In the genomic region with DNA sequence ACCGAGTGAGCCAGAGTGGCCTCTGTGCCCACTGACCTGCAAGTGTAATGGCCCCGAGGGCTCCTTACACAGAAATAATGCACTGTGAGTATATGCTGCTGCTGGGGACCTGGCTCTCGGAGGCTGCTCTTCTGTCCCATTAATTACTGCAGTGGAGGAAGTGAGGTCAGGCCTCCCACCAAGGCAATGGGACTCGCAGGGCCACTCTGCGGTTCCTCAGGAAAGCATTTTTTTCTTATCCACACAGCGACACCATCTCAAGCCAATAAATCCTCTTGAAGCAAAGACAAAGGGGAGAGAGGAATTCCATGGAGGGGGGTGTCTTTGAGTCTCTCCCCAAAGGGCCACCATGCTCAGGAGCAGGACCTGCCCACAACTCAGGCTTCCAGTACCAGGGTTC, we compare ENCODE assay signal across 27 mouse cellular contexts.
A peak's percentile ranks its signal among the peaks of the same experiment; 100 is the strongest.
DNase-seq lines count a peak whose midpoint lies in the region; ATAC-seq and TF ChIP-seq lines count a peak whose summit lies in the region.
"Had no signal": no experiment of that assay in that cellular context is flagged by ENCODE, and none has a peak within 500 bp of the region (broad histone marks: within the 10 kb centered on the region; RNA-seq: fewer than 3 reads in every experiment).

No protein-coding gene starts in this region.

- no peaks in the 10 kb centered on the region for H3K27me3 ChIP-seq in forebrain, embryonic 11.5 days (ENCODE audit: control insufficient read depth, insufficient read depth, low read length)
- no peaks in the 10 kb centered on the region for H3K27me3 ChIP-seq in forebrain, embryonic 12.5 days
- H3K27me3 ChIP-seq in kidney, postnatal 0 days (ENCODE audit: insufficient read depth, low read length), result no peaks in the 10 kb centered on the region
- no peaks in the 10 kb centered on the region for H3K27me3 ChIP-seq in stomach, embryonic 16.5 days (ENCODE audit: control insufficient read depth, insufficient read depth, low read length)
- no peaks in the 10 kb centered on the region for H3K27me3 ChIP-seq in stomach, postnatal 0 days (ENCODE audit: control insufficient read depth, insufficient read depth, low read length)
- H3K27me3 ChIP-seq: forebrain, embryonic 15.5 days; hindbrain, embryonic 15.5 days; Patski had no signal

- H3K9ac ChIP-seq in forebrain, embryonic 11.5 days (ENCODE audit: low read length), result no peak overlapping the region
- H3K9ac ChIP-seq in forebrain, embryonic 12.5 days, result no peak overlapping the region
- no peak overlapping the region for H3K9ac ChIP-seq in kidney, postnatal 0 days (ENCODE audit: low read depth, low read length)
- peak overlapping the region; percentile 21; the same call in 1 of the 2 replicates for H3K9ac ChIP-seq in stomach, embryonic 16.5 days (ENCODE audit: low read length)
- no peak overlapping the region for H3K9ac ChIP-seq in stomach, postnatal 0 days (ENCODE audit: low read length)
- H3K9ac ChIP-seq: forebrain, embryonic 15.5 days; heart, embryonic 13.5 days; hindbrain, embryonic 15.5 days; liver, embryonic 14.5 days had no signal

- no peak overlapping the region for H3K27ac ChIP-seq in forebrain, embryonic 11.5 days (ENCODE audit: low read depth, low read length)
- H3K27ac ChIP-seq in forebrain, embryonic 12.5 days, result no peak overlapping the region
- H3K27ac ChIP-seq in kidney, postnatal 0 days, result no peak overlapping the region
- H3K27ac ChIP-seq in stomach, embryonic 16.5 days (ENCODE audit: low read length), result no peak overlapping the region
- H3K27ac ChIP-seq in stomach, postnatal 0 days (replicated peaks), result no peak overlapping the region
- H3K27ac ChIP-seq: forebrain, embryonic 15.5 days; heart, embryonic 13.5 days; hindbrain, embryonic 10.5 days; hindbrain, embryonic 15.5 days; liver, embryonic 14.5 days; macrophage had no signal

- H3K4me3 ChIP-seq in forebrain, embryonic 11.5 days (ENCODE audit: low read depth, low read length), result no peak overlapping the region
- H3K4me3 ChIP-seq in forebrain, embryonic 12.5 days (replicated peaks), result no peak overlapping the region
- H3K4me3 ChIP-seq in kidney, postnatal 0 days (replicated peaks; ENCODE audit: low read depth, low read length), result no peak overlapping the region
- H3K4me3 ChIP-seq in stomach, embryonic 16.5 days (replicated peaks; ENCODE audit: low read length), result no peak overlapping the region
- no peak overlapping the region for H3K4me3 ChIP-seq in stomach, postnatal 0 days (ENCODE audit: low read depth, low read length)
- H3K4me3 ChIP-seq: forebrain, embryonic 15.5 days; heart, embryonic 13.5 days; hindbrain, embryonic 10.5 days; hindbrain, embryonic 15.5 days had no signal

- 64% methylated on average over 6 of the region's 6 CpGs for whole genome bisulfite sequencing in forebrain, embryonic 11.5 days
- 65% methylated on average over 6 of the region's 6 CpGs for WGBS in forebrain, embryonic 12.5 days
- 9% methylated on average over 6 of the region's 6 CpGs for WGBS in kidney, postnatal 0 days
- WGBS in stomach, embryonic 16.5 days, result 39% methylated on average over 6 of the region's 6 CpGs
- WGBS in stomach, postnatal 0 days, result 55% methylated on average over 6 of the region's 6 CpGs

- no peak for TF ChIP-seq EP300 in stomach, postnatal 0 days (optimal IDR thresholded peaks at IDR 0.05)

- no peaks in the 10 kb centered on the region for H3K36me3 ChIP-seq in forebrain, embryonic 11.5 days (ENCODE audit: control insufficient read depth, insufficient read depth, low read length)
- H3K36me3 ChIP-seq in forebrain, embryonic 12.5 days (replicated peaks), result no peaks in the 10 kb centered on the region
- H3K36me3 ChIP-seq in kidney, postnatal 0 days (ENCODE audit: insufficient read depth, low read length), result no peaks in the 10 kb centered on the region
- H3K36me3 ChIP-seq in stomach, embryonic 16.5 days (ENCODE audit: control insufficient read depth, insufficient read depth, low read length), result no peaks in the 10 kb centered on the region
- no peaks in the 10 kb centered on the region for H3K36me3 ChIP-seq in stomach, postnatal 0 days (ENCODE audit: control insufficient read depth, insufficient read depth, low read length)
- H3K36me3 ChIP-seq: forebrain, embryonic 15.5 days; heart, embryonic 13.5 days; hindbrain, embryonic 10.5 days; hindbrain, embryonic 15.5 days had no signal

- TF ChIP-seq CTCF in kidney, postnatal 0 days (IDR thresholded peaks at IDR 0.05; ENCODE audit: low read depth), result no peak
- TF ChIP-seq CTCF in stomach, postnatal 0 days (IDR thresholded peaks at IDR 0.05; ENCODE audit: low read depth), result no peak

- no peak overlapping the region for H3K4me2 ChIP-seq in forebrain, embryonic 11.5 days (ENCODE audit: low read depth, low read length, severe bottlenecking)
- H3K4me2 ChIP-seq in forebrain, embryonic 12.5 days, result no peak overlapping the region
- H3K4me2 ChIP-seq in kidney, postnatal 0 days (ENCODE audit: low read length), result no peak overlapping the region
- H3K4me2 ChIP-seq in stomach, embryonic 16.5 days (ENCODE audit: low read depth, low read length), result no peak overlapping the region
- no peak overlapping the region for H3K4me2 ChIP-seq in stomach, postnatal 0 days (replicated peaks; ENCODE audit: low read depth)
- H3K4me2 ChIP-seq: forebrain, embryonic 15.5 days; heart, embryonic 13.5 days; hindbrain, embryonic 15.5 days had no signal

- no peaks in the 10 kb centered on the region for H3K4me1 ChIP-seq in forebrain, embryonic 11.5 days (replicated peaks; ENCODE audit: control insufficient read depth, insufficient read depth, low read length)
- H3K4me1 ChIP-seq in forebrain, embryonic 12.5 days, result no peaks in the 10 kb centered on the region
- peaks cover 13% of the 10 kb centered on the region for H3K4me1 ChIP-seq in kidney, postnatal 0 days (replicated peaks; ENCODE audit: insufficient read depth, low read length)
- H3K4me1 ChIP-seq in stomach, embryonic 16.5 days (ENCODE audit: control insufficient read depth, insufficient read depth, low read length), result peaks cover 32% of the 10 kb centered on the region
- peaks cover 7% of the 10 kb centered on the region; the same call in 1 of the 2 replicates for H3K4me1 ChIP-seq in stomach, postnatal 0 days (replicated peaks; ENCODE audit: control insufficient read depth, insufficient read depth)
- H3K4me1 ChIP-seq: forebrain, embryonic 15.5 days; hindbrain, embryonic 15.5 days had no signal

- peak; percentile 37 for DNase-seq in forebrain, embryonic 11.5 days (ENCODE audit: low spot score)
- DNase-seq in kidney, postnatal 0 days (ENCODE audit: low spot score), result peak; percentile 64
- DNase-seq in kidney, adult 9 months, result no peak
- no peak for DNase-seq in stomach, postnatal 0 days (ENCODE audit: low spot score)
- DNase-seq in cerebellum, adult 18-20 months, result no peak
- DNase-seq: adrenal gland, postnatal 10 days; cerebellum, adult 9-10 months; cerebellum, postnatal 36 days; gastrocnemius, postnatal 25 days; heart, adult 18-20 months; heart, postnatal 10 days; kidney, adult 11 months; lung, adult 2 months; lung, postnatal 10 days; midbrain, embryonic 14.5 days; right cerebral cortex, adult 18-20 months; right cerebral cortex, postnatal 4 days had no signal

- H3K9me3 ChIP-seq in forebrain, embryonic 11.5 days (ENCODE audit: control insufficient read depth, low read length), result no peaks in the 10 kb centered on the region
- H3K9me3 ChIP-seq in forebrain, embryonic 12.5 days, result no peaks in the 10 kb centered on the region
- no peaks in the 10 kb centered on the region for H3K9me3 ChIP-seq in kidney, postnatal 0 days (replicated peaks; ENCODE audit: low read length)
- no peaks in the 10 kb centered on the region for H3K9me3 ChIP-seq in stomach, embryonic 16.5 days (replicated peaks; ENCODE audit: control insufficient read depth, low read length)
- no peaks in the 10 kb centered on the region for H3K9me3 ChIP-seq in stomach, postnatal 0 days (ENCODE audit: control insufficient read depth, low read length)
- H3K9me3 ChIP-seq: forebrain, embryonic 15.5 days; heart, embryonic 13.5 days; hindbrain, embryonic 10.5 days; hindbrain, embryonic 15.5 days had no signal

- ATAC-seq in forebrain, embryonic 11.5 days (replicated peaks; ENCODE audit: low FRiP score), result no peak
- ATAC-seq in forebrain, embryonic 12.5 days (ENCODE audit: low FRiP score), result no peak
- no peak for ATAC-seq in kidney, postnatal 0 days (replicated peaks; ENCODE audit: low FRiP score, low read depth)
- no peak for ATAC-seq in stomach, embryonic 16.5 days (ENCODE audit: insufficient read depth, low FRiP score)
- no peak for ATAC-seq in stomach, postnatal 0 days (ENCODE audit: low FRiP score, low TSS enrichment)
- ATAC-seq: forebrain, embryonic 15.5 days; inflammation-experienced regulatory T-cells, adult 6 months; Patski had no signal

Comparison
In these comparisons a context has a peak if more than half of its experiments do, and no peak if none do; other contexts are left out.
1. DNase-seq: peak in forebrain, embryonic 11.5 days (single experiment) and kidney, postnatal 0 days (single experiment); none in kidney, adult 9 months (single experiment), stomach, postnatal 0 days (single experiment) and cerebellum, adult 18-20 months (0 of 2).